Mouse (Mus musculus) forebrain, embryonic 15.5 days (tissue): ENCODE results near the gene Slc48a1. TPM values are rescaled to one million over a fixed set of nuclear protein-coding genes. Genes with fewer than 3 reads are reported as not detected.

ENCODE experiments used
- polyA plus RNA-seq: library from polyadenylated mRNA; unstranded; fragments of >200 nt; fragmentation: Nextera tagmentation; extraction: Ambion mirVana; gene quantifications from 2 replicates; pipeline ENCODE4 v1.2.1, GENCODE M21; 2015

The Slc48a1 gene
- polyA plus RNA-seq, 1 experiment from 2014 or later = 64.9 TPM

Other genes starting within 250 kb of the Slc48a1 start
- gene Rpap3, start 72.7 kb upstream of the Slc48a1 start, polyA plus RNA-seq = 30.6 and 32.7 TPM in 2 replicates
- gene Endou, start 47.2 kb upstream of the Slc48a1 start, polyA plus RNA-seq = 0.22 TPM in 1 of 2 replicates, not detected in the other
- 8.6 and 9.0 TPM in 2 replicates for gene Rapgef3, start 10.5 kb upstream of the Slc48a1 start, polyA plus RNA-seq
- gene Hdac7, start 66.0 kb downstream of the Slc48a1 start, polyA plus RNA-seq = 25.9 and 26.6 TPM in 2 replicates
- 0.08 and 0.09 TPM in 2 replicates for gene Vdr, start 132.1 kb downstream of the Slc48a1 start, polyA plus RNA-seq
- gene Tmem106c, start 185.7 kb downstream of the Slc48a1 start, polyA plus RNA-seq = 60.8 and 66.2 TPM in 2 replicates
- gene Col2a1, start 226.2 kb downstream of the Slc48a1 start, polyA plus RNA-seq = 25.6 and 25.8 TPM in 2 replicates